Mouse (Mus musculus) midbrain, embryonic 12.5 days (tissue): ENCODE measurements around the gene Rit1. TPM values are rescaled to one million over a fixed set of nuclear protein-coding genes. Genes with fewer than 3 reads are reported as not detected.
"Not testable (repeated sequence)": the region's sequence is repeated elsewhere in the genome, so short reads cannot be mapped to it uniquely, and the experiment has no call there.

ENCODE experiments used
- ATAC-seq: fragments of 200-750 bp; cut with Nextera tagmentation; 2 replicates; pipeline ENCODE4 v1.8.0; 2017; ENCODE audit warnings: low read depth, moderate TSS enrichment, moderate library complexity; ENCODE audit not compliant: low FRiP score
- H3K27ac ChIP-seq: fragments of 300-500 bp; sonication (generic); replicated peaks from 2 replicates; pipeline ENCODE4 v1.5.1; 2016; ENCODE audit warnings: mild to moderate bottlenecking
- H3K27me3 ChIP-seq: fragments of 300-500 bp; sonication (generic); 2 replicates; pipeline ENCODE4 v1.6.1; 2016; ENCODE audit warnings: mild to moderate bottlenecking
- H3K36me3 ChIP-seq: fragments of 300-500 bp; sonication (generic); 2 replicates; pipeline ENCODE4 v1.6.1; 2016
- H3K4me1 ChIP-seq: fragments of 300-500 bp; sonication (generic); 2 replicates; pipeline ENCODE4 v1.6.1; 2016
- H3K4me2 ChIP-seq: fragments of 300-500 bp; sonication (generic); replicated peaks from 2 replicates; pipeline ENCODE4 v1.6.1; 2016; ENCODE audit warnings: mild to moderate bottlenecking, moderate library complexity
- H3K4me3 ChIP-seq: fragments of 300-500 bp; sonication (generic); 2 replicates; pipeline ENCODE4 v1.5.1; 2016; ENCODE audit warnings: mild to moderate bottlenecking
- H3K9ac ChIP-seq: fragments of 300-500 bp; sonication (generic); replicated peaks from 2 replicates; pipeline ENCODE4 v1.6.1; 2016; ENCODE audit warnings: mild to moderate bottlenecking, moderate library complexity
- H3K9me3 ChIP-seq: fragments of 300-500 bp; sonication (generic); 2 replicates; pipeline ENCODE4 v1.6.1; 2016; ENCODE audit warnings: mild to moderate bottlenecking
- WGBS: fragments of 180-500 bp; shearing (Covaris S2); methylation state at CpG from one replicate; pipeline ENCODE4 v1.1.7; 2016; 5-methylcytosine and 5-hydroxymethylcytosine counted together
- polyA plus RNA-seq: library from polyadenylated mRNA; unstranded; fragments of >200 nt; fragmentation: Nextera tagmentation; extraction: Ambion mirVana; gene quantifications from 2 replicates; pipeline ENCODE4 v1.2.1, GENCODE M21; 2016

Gene Rit1
- polyA plus RNA-seq, 1 experiment from 2014 or later: 44.7 TPM

GRCm38 (mm10) chr3:88698834-88699233, 17.8 kb upstream of the Rit1 start:
- no peak overlapping the region for H3K4me3 ChIP-seq
- no peaks in the 10 kb centered on the region for H3K4me1 ChIP-seq
- no peak for ATAC-seq
- no peak overlapping the region for H3K4me2 ChIP-seq
- no peak overlapping the region for H3K9ac ChIP-seq
- H3K27me3 ChIP-seq: no peaks in the 10 kb centered on the region
- 93% methylated on average over 6 of the region's 6 CpGs for WGBS
- H3K27ac ChIP-seq: no peak overlapping the region
- H3K9me3 ChIP-seq: no peaks in the 10 kb centered on the region
- peaks cover 93% of the 10 kb centered on the region for H3K36me3 ChIP-seq

DNA sequence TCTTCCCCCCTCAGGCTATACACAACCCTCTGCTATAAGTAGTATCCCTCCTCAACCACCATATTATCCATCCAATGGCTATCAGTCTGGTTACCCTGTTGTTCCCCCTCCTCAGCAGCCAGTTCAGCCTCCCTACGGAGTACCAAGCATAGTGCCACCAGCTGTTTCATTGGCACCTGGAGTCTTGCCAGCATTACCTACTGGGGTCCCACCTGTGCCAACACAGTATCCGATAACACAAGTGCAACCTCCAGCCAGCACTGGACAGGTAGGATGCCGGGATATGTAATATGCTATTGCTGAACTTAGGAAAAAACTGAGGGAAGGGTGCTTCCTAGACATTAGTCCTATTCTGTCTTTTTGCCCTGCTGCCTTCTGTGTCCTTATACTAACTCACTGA, 16.4 kb upstream of the Rit1 start:
- 96% methylated on average over 3 of the region's 3 CpGs for WGBS
- ATAC-seq: no peak

GRCm38 (mm10) chr3:88701222-88701621, 15.4 kb upstream of the Rit1 start:
- no peaks in the 10 kb centered on the region for H3K9me3 ChIP-seq
- no peaks in the 10 kb centered on the region for H3K4me1 ChIP-seq
- no peak overlapping the region for H3K27ac ChIP-seq
- peaks cover 88% of the 10 kb centered on the region for H3K36me3 ChIP-seq
- no peak for ATAC-seq
- H3K27me3 ChIP-seq: no peaks in the 10 kb centered on the region
- WGBS: 82% methylated on average over 3 of the region's 3 CpGs
- no peak overlapping the region for H3K9ac ChIP-seq
- no peak overlapping the region for H3K4me3 ChIP-seq
- H3K4me2 ChIP-seq: no peak overlapping the region

More for the DNA sequence above, 16.4 kb upstream of the Rit1 start:
- H3K4me1 ChIP-seq: no peaks in the 10 kb centered on the region
- H3K36me3 ChIP-seq: peaks cover 93% of the 10 kb centered on the region
- H3K9me3 ChIP-seq: no peaks in the 10 kb centered on the region
- no peak overlapping the region for H3K27ac ChIP-seq
- H3K4me2 ChIP-seq: no peak overlapping the region
- H3K4me3 ChIP-seq: no peak overlapping the region
- H3K27me3 ChIP-seq: no peaks in the 10 kb centered on the region
- H3K9ac ChIP-seq: no peak overlapping the region

DNA sequence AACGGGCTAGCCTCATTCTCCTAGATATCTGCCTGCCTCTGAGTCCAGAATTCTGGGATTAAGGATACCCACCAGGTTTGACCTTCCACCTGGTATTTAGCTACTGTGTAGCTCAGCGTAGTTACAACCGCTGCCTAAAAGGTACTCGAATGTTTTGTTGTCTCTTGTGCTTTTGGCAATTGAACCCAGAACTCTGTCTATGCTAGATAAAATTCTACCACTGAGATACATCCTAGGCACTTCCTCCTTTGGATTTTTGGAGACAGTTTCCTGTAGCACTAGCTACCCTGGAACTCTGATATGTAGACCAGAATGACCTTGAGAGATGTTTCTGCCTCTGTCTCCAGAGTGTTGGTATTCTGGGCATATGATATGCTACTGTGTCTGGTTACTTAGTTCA, 2.9 kb upstream of the Rit1 start:
- WGBS: 97% methylated on average over 4 of the region's 4 CpGs
- no peak for ATAC-seq
- Histone ChIP-seq H3K9ac (no peak overlapping the region), H3K27ac (no peak overlapping the region), H3K9me3 (no peaks in the 10 kb centered on the region), H3K4me3 (no peak overlapping the region), H3K27me3 (no peaks in the 10 kb centered on the region), H3K4me2 (no peak overlapping the region), H3K4me1 (peaks cover 13% of the 10 kb centered on the region), H3K36me3 (peaks cover 56% of the 10 kb centered on the region)

DNA sequence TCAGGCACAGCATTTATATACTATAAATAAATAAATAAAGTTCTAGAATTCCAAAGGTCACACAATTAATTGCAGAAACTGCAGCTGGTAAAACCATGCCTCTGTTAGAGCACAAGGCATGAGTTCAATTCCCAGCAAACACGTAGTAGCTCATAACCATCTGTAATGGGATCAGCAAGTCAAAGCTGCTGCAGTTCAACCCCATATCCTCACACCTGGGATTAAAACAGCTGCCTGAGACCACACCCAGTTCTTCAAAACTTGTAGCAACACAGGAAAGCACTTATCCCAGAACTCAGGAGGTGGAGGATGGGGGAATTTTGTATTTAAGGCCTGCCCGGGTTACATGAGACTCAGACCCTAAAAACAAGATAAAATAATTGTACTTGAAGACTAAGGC, 1.9 kb upstream of the Rit1 start:
- Histone ChIP-seq H3K36me3 (peaks cover 50% of the 10 kb centered on the region), H3K27ac (no peak overlapping the region), H3K27me3 (no peaks in the 10 kb centered on the region), H3K4me3 (no peak overlapping the region), H3K4me1 (peaks cover 18% of the 10 kb centered on the region), H3K9ac (no peak overlapping the region), H3K4me2 (no peak overlapping the region), H3K9me3 (no peaks in the 10 kb centered on the region)
- ATAC-seq: no peak
- WGBS: 83% methylated on average over 2 of the region's 2 CpGs

- H3K4me1 ChIP-seq: peaks cover 18% of the 10 kb centered on the region
- not testable (repeated sequence) for H3K9me3 ChIP-seq, H3K9ac ChIP-seq, H3K4me3 ChIP-seq, H3K27ac ChIP-seq, H3K4me2 ChIP-seq, H3K27me3 ChIP-seq, ATAC-seq
- 88% methylated on average over 5 of the region's 5 CpGs for WGBS
- peaks cover 47% of the 10 kb centered on the region for H3K36me3 ChIP-seq
Measured at GRCm38 (mm10) chr3:88715716-88716115, 922 bp upstream of the Rit1 start.

- Histone ChIP-seq H3K36me3 (peaks cover 34% of the 10 kb centered on the region), H3K4me3 (peak overlapping the region; percentile 85), H3K4me1 (peaks cover 18% of the 10 kb centered on the region), H3K9ac (peak overlapping the region; percentile 69), H3K4me2 (peak overlapping the region; percentile 84), H3K27me3 (no peaks in the 10 kb centered on the region), H3K9me3 (no peaks in the 10 kb centered on the region), H3K27ac (peak overlapping the region; percentile 46)
- ATAC-seq: peak; percentile 76
- 7% methylated on average over 9 of the region's 9 CpGs for WGBS
Measured at GRCm38 (mm10) chr3:88717198-88717798, 660 bp downstream of the Rit1 start.

GRCm38 (mm10) chr3:88717831-88718230, 1.2 kb downstream of the Rit1 start:
- no peak for ATAC-seq
- H3K36me3 ChIP-seq: peaks cover 30% of the 10 kb centered on the region
- peak overlapping the region; percentile 84 for H3K4me2 ChIP-seq
- peaks cover 18% of the 10 kb centered on the region for H3K4me1 ChIP-seq
- H3K9me3 ChIP-seq: no peaks in the 10 kb centered on the region
- no peak overlapping the region for H3K27ac ChIP-seq
- H3K4me3 ChIP-seq: peak overlapping the region; percentile 28
- H3K9ac ChIP-seq: no peak overlapping the region; the same call in 1 of the 2 replicates
- no peaks in the 10 kb centered on the region for H3K27me3 ChIP-seq
- WGBS: 78% methylated on average over 1 of the region's 1 CpGs

DNA sequence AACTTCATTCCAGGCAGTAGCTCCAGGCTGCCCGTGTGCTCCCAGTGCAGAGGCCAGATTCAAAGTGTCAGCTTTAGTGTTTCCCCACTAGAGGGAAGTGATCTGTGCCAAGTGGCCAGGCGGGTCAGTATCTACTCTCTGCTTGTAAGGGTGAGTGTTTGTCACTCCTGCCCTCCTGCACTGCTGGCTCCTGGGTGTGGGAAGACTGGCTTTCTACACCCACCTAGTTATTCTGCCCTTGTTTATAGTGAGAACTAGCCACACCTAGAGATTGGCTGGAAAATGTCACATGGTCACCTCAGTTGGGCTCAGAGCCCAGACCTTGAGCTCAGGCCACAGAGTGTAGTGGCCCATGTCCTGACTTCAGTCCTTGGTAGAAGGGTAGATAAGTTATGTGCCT, 2.5 kb downstream of the Rit1 start:
- Histone ChIP-seq H3K4me3 (no peak overlapping the region), H3K4me1 (peaks cover 18% of the 10 kb centered on the region), H3K9ac (no peak overlapping the region), H3K27me3 (no peaks in the 10 kb centered on the region), H3K36me3 (peaks cover 26% of the 10 kb centered on the region), H3K27ac (no peak overlapping the region), H3K4me2 (no peak overlapping the region), H3K9me3 (peaks cover 8% of the 10 kb centered on the region)
- ATAC-seq: no peak
- 79% methylated on average over 2 of the region's 2 CpGs for WGBS

GRCm38 (mm10) chr3:88736556-88736955, 19.9 kb downstream of the Rit1 start:
- peaks cover 49% of the 10 kb centered on the region for H3K36me3 ChIP-seq

DNA sequence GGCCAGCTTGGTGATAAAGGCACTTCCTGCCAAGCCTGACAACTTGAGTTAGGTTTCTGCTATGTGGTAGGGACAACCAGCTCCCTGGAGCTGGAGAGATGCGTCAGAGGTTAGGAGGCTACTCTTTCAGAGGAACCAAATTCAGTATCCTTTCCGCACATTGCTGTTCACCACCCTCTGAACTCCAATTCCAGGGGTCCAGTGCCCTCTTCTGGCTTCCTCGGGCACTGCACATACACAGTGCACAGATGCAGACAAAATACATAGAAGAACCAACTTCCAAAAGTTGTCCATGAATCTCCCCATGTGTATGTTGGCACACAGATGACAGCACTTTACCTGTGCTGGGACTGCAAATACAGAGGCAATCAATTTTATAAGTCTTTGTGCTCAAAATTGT, 22.0 kb downstream of the Rit1 start:
- Histone ChIP-seq H3K9ac (no peak overlapping the region), H3K4me3 (no peak overlapping the region), H3K4me1 (no peaks in the 10 kb centered on the region), H3K36me3 (peaks cover 56% of the 10 kb centered on the region), H3K27me3 (no peaks in the 10 kb centered on the region), H3K9me3 (no peaks in the 10 kb centered on the region), H3K4me2 (no peak overlapping the region), H3K27ac (no peak overlapping the region)
- WGBS: 62% methylated on average over 3 of the region's 3 CpGs
- no peak for ATAC-seq

More at GRCm38 (mm10) chr3:88736556-88736955, 19.9 kb downstream of the Rit1 start:
- Histone ChIP-seq H3K9me3 (no peaks in the 10 kb centered on the region), H3K4me1 (no peaks in the 10 kb centered on the region), H3K27me3 (no peaks in the 10 kb centered on the region), H3K4me3 (no peak overlapping the region), H3K27ac (no peak overlapping the region), H3K9ac (no peak overlapping the region), H3K4me2 (no peak overlapping the region)
- ATAC-seq: no peak
- WGBS: 90% methylated on average over 2 of the region's 2 CpGs

DNA sequence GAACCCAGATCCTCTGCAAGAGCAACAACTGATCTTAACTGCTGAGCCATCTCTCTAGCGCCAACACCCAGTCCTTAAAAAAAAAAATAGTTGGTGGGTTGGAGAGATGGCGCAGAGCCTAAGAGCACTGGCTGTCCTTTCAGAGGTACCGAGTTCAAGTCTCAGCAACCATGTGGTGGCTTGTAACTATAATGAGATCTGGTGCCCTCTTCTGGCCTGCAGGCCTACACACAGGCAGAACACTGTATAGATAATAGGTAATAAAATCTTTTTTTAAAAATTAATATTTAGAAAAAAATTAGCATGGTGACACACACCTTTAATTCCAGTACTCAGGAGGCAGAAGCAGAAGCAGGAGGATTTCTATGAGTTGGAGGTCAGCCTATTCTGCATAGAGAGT, 23.5 kb downstream of the Rit1 start:
- Histone ChIP-seq H3K27ac (no peak overlapping the region), H3K4me2 (no peak overlapping the region), H3K4me3 (no peak overlapping the region), H3K9ac (no peak overlapping the region), H3K36me3 (peaks cover 67% of the 10 kb centered on the region), H3K9me3 (no peaks in the 10 kb centered on the region), H3K27me3 (no peaks in the 10 kb centered on the region), H3K4me1 (no peaks in the 10 kb centered on the region)
- ATAC-seq: no peak
- 94% methylated on average over 3 of the region's 3 CpGs for WGBS

DNA sequence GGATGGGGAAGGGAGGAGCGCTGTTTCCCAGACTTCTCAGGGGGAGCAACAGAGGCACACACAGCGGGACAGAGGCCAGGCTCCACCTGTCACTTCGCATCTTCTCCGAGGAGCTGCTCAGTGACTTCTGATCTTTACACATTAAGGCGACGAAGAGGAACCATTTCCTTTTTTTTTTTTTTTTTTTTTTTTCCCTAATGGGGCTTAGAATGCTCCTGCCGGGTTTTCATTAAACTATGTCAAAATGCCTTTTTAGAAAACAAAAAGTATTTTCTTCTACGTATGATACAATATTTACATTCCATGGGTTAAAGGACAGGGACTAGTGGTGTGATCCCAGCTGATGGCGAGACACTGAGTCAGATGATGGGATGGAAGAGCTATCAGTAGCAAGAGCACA, 28.9 kb downstream of the Rit1 start:
- no peak overlapping the region for H3K27ac ChIP-seq

More for the DNA sequence above, 28.9 kb downstream of the Rit1 start:
- Histone ChIP-seq H3K4me2 (no peak overlapping the region), H3K27me3 (no peaks in the 10 kb centered on the region), H3K4me1 (no peaks in the 10 kb centered on the region), H3K36me3 (peaks cover 89% of the 10 kb centered on the region), H3K4me3 (no peak overlapping the region), H3K9me3 (peaks cover 24% of the 10 kb centered on the region), H3K9ac (no peak overlapping the region)
- no peak for ATAC-seq
- 92% methylated on average over 9 of the region's 9 CpGs for WGBS
